Mouse (Mus musculus): ENCODE data around the gene Cldnd1. TPM values are rescaled to one million over a fixed set of nuclear protein-coding genes. Genes with fewer than 3 reads are reported as not detected.

Gene Cldnd1
- polyA plus RNA-seq, 1 experiment from 2014 or later: 110 TPM

DNA sequence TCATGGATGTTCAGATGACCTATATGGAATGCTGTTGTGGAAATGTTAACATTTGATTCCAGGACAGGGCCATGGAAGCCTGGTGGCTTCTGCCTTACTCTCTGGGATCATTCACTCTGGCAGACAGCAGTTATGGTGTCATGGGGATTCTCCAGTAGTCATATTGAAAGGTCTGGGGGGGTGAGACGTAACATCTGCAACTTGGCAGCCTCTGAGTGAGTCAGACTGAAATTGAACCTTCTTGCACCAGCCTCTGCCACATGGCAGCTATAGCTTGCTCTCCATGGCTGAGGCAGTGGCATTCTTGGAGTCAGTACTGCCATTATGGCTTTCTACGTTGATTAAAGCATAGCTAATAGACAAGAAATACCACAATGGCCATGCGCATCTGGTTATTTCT, 30.9 kb upstream of the Cldnd1 start:
- H3K4me2 ChIP-seq: no peak overlapping the region
- WGBS: 86% methylated on average over 3 of the region's 3 CpGs
- H3K9ac ChIP-seq: no peak overlapping the region
- no peaks in the 10 kb centered on the region for H3K36me3 ChIP-seq
- H3K4me1 ChIP-seq: no peaks in the 10 kb centered on the region
- no peak for ATAC-seq (ENCODE audit: borderline replicate concordance, extremely low read depth, low FRiP score, low TSS enrichment)
- no peak overlapping the region for H3K4me3 ChIP-seq
- H3K27ac ChIP-seq: no peak overlapping the region
- no peaks in the 10 kb centered on the region for H3K9me3 ChIP-seq
- no peaks in the 10 kb centered on the region for H3K27me3 ChIP-seq

GRCm38 (mm10) chr16:58697261-58697660, 30.4 kb upstream of the Cldnd1 start:
- Histone ChIP-seq H3K36me3 (no peaks in the 10 kb centered on the region), H3K4me1 (no peaks in the 10 kb centered on the region), H3K27ac (no peak overlapping the region), H3K4me3 (no peak overlapping the region), H3K4me2 (no peak overlapping the region), H3K9ac (no peak overlapping the region), H3K27me3 (no peaks in the 10 kb centered on the region), H3K9me3 (no peaks in the 10 kb centered on the region)
- WGBS: 100% methylated on average over 1 of the region's 1 CpGs
- no peak for ATAC-seq (ENCODE audit: borderline replicate concordance, extremely low read depth, low FRiP score, low TSS enrichment)

GRCm38 (mm10) chr16:58700174-58700573, 27.5 kb upstream of the Cldnd1 start:
- 84% methylated on average over 6 of the region's 6 CpGs for WGBS
- Histone ChIP-seq H3K9ac (no peak overlapping the region), H3K36me3 (no peaks in the 10 kb centered on the region), H3K27me3 (no peaks in the 10 kb centered on the region), H3K27ac (no peak overlapping the region), H3K4me3 (no peak overlapping the region), H3K4me2 (no peak overlapping the region), H3K4me1 (peaks cover 8% of the 10 kb centered on the region; the same call in 1 of the 2 replicates), H3K9me3 (no peaks in the 10 kb centered on the region)
- ATAC-seq (ENCODE audit: borderline replicate concordance, extremely low read depth, low FRiP score, low TSS enrichment): no peak

DNA sequence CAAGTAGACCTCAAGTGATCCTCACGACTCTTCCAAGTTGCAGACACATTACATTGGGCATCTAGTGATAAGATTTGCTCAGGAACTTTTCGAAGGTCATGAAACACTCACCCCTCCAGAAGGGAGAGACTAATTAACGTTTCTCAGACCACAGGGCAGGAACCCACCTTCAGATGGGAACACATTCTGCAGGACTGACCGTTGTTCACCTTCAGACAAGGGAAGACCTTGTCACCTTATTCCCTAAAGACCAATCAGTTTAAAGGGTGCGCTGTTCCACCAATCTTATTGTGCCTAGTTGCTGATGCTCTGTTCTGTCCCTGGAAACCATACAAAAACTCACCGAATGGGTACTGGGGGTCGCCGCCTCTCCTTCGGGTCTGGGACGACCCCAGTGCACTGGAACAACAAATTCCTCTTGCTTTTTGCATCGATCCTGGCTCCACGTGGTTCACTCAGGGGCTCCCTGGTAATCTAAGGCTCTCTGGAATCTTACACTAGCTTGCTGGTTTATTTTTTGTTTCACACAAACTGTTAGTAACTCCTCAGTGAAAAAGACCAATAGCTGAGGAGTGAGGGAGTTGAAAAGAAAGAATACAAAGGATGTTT, 26.8 kb upstream of the Cldnd1 start:
- no peaks in the 10 kb centered on the region for H3K27me3 ChIP-seq
- H3K36me3 ChIP-seq: no peaks in the 10 kb centered on the region
- H3K9ac ChIP-seq: no peak overlapping the region
- WGBS: 82% methylated on average over 12 of the region's 12 CpGs
- H3K4me3 ChIP-seq: no peak overlapping the region
- no peak overlapping the region for H3K27ac ChIP-seq
- no peaks in the 10 kb centered on the region for H3K9me3 ChIP-seq
- ATAC-seq (ENCODE audit: borderline replicate concordance, extremely low read depth, low FRiP score, low TSS enrichment): no peak
- peaks cover 8% of the 10 kb centered on the region; the same call in 1 of the 2 replicates for H3K4me1 ChIP-seq
- no peak overlapping the region for H3K4me2 ChIP-seq

GRCm38 (mm10) chr16:58701779-58702178, 25.9 kb upstream of the Cldnd1 start:
- H3K4me3 ChIP-seq: no peak overlapping the region
- H3K27me3 ChIP-seq: no peaks in the 10 kb centered on the region
- H3K27ac ChIP-seq: no peak overlapping the region
- no peak overlapping the region for H3K4me2 ChIP-seq
- no peaks in the 10 kb centered on the region for H3K36me3 ChIP-seq
- no peak for ATAC-seq (ENCODE audit: borderline replicate concordance, extremely low read depth, low FRiP score, low TSS enrichment)
- WGBS: 24% methylated on average over 6 of the region's 6 CpGs
- H3K9me3 ChIP-seq: no peaks in the 10 kb centered on the region
- H3K9ac ChIP-seq: no peak overlapping the region
- peaks cover 8% of the 10 kb centered on the region; the same call in 1 of the 2 replicates for H3K4me1 ChIP-seq

- Histone ChIP-seq H3K27ac (no peak overlapping the region), H3K27me3 (no peaks in the 10 kb centered on the region), H3K9me3 (no peaks in the 10 kb centered on the region), H3K9ac (no peak overlapping the region), H3K4me2 (no peak overlapping the region), H3K4me3 (no peak overlapping the region), H3K4me1 (peaks cover 8% of the 10 kb centered on the region; the same call in 1 of the 2 replicates), H3K36me3 (no peaks in the 10 kb centered on the region)
- no peak for ATAC-seq (ENCODE audit: borderline replicate concordance, extremely low read depth, low FRiP score, low TSS enrichment)
- 61% methylated on average over 10 of the region's 10 CpGs for WGBS
Measured at GRCm38 (mm10) chr16:58702329-58702932, 25.3 kb upstream of the Cldnd1 start.

DNA sequence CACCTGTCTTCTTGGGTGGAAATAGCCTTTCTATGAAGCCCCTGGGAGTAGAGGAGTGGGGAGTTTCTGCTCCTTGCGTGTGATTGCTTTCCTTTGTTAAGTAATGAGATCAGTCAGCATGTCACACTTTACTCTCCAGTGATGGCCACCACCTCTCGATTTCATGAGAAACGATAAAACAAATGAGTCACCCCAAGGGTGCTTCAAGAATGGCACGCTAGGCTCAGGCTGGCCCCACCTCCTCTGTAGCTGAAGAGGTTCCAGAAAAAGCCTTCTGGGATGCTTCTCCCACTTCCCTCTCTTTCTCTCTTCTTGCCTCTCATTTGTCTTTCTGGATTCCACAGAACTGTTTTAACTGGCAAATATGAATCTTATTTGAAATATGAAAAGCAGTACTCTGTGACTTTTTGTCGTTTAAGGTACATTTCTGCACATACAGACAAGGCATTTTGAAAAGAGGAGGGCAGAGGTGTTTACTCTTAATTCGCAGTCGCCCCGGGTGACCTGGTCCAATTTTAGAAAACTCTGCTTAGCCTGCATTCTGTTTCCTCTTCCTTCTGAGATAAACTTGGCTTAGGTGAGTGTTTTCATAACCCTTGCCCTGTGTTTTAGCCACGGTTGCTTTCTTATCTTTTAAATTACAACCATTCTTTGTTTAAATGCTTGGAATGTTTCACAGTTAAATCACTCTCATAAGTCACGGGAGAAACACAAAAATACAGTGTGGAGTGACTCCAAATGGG, 24.2 kb upstream of the Cldnd1 start:
- Histone ChIP-seq H3K4me3 (no peak overlapping the region), H3K27me3 (no peaks in the 10 kb centered on the region), H3K27ac (no peak overlapping the region), H3K9ac (no peak overlapping the region), H3K9me3 (no peaks in the 10 kb centered on the region), H3K36me3 (no peaks in the 10 kb centered on the region), H3K4me2 (no peak overlapping the region; the same call in 1 of the 2 replicates), H3K4me1 (peaks cover 8% of the 10 kb centered on the region; the same call in 1 of the 2 replicates)
- 12% methylated on average over 10 of the region's 10 CpGs for WGBS
- no peak for ATAC-seq (ENCODE audit: borderline replicate concordance, extremely low read depth, low FRiP score, low TSS enrichment)

DNA sequence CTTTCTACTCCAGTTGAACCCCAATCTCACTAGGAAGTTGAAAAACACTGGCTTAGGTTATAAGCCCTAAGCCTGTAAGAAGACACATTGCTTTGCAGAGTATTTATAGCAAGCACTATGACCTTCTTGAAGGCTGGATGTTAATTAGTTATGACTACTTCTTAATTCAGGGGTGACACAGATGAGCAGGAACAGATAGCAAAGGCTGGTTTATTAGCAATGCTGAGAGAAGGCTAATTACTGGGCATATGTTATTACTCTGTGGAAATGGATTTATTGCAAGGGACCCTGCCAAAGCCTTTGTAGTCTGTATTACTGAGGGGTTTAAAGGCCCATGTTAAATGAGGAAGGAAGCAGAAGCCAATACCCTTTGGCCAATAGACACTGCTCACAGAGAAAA, 22.7 kb upstream of the Cldnd1 start:
- Histone ChIP-seq H3K4me1 (peaks cover 8% of the 10 kb centered on the region; the same call in 1 of the 2 replicates), H3K27ac (no peak overlapping the region), H3K4me2 (no peak overlapping the region), H3K9me3 (no peaks in the 10 kb centered on the region), H3K4me3 (no peak overlapping the region), H3K36me3 (no peaks in the 10 kb centered on the region), H3K27me3 (no peaks in the 10 kb centered on the region), H3K9ac (no peak overlapping the region)
- ATAC-seq (ENCODE audit: borderline replicate concordance, extremely low read depth, low FRiP score, low TSS enrichment): no peak

GRCm38 (mm10) chr16:58707276-58707905, 20.3 kb upstream of the Cldnd1 start:
- Histone ChIP-seq H3K36me3 (no peaks in the 10 kb centered on the region), H3K4me1 (peaks cover 8% of the 10 kb centered on the region; the same call in 1 of the 2 replicates), H3K9ac (no peak overlapping the region), H3K4me3 (no peak overlapping the region), H3K4me2 (no peak overlapping the region), H3K9me3 (no peaks in the 10 kb centered on the region), H3K27ac (no peak overlapping the region), H3K27me3 (no peaks in the 10 kb centered on the region)
- no peak for ATAC-seq (ENCODE audit: borderline replicate concordance, extremely low read depth, low FRiP score, low TSS enrichment)
- WGBS: 88% methylated on average over 4 of the region's 4 CpGs

DNA sequence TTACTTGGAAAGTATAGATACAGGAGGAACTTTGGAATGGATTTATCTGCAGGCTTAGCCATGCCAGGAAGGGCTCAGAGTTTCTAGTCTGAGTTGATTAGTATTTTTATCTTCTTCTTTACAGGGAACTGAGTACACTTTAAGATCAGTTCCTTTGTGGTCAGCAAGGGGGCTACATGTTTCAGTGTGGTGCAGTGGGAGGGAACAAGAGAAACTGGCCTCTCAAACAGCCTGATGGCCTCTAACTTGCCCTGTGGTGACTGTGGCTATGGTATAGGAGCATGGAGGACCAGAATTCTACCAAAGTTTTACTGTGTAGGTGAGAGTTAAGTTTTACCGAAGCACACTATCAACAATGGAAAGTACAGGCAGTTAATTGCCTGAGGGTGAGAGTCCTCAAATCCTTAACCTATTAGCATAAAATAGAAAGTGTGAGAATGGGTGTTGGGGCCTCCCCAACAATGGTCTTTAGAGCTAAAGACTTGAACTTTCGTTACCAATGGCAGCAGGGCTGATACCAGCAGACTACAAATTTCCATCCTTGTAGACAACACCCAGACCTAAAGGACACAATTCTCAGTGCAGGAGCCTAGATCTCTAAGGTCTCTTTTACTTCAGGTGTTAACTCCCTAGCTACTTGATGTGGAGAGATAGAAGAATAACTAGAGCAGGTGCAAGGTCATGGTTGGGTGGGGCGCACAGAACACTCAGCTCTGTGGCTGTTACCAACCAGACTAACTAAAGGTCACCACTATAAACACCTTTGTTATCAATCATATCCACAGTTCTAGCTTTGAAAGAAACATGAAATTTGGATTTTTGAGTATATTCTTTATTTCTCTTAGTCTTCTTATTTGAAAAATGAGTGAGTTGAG, 18.9 kb upstream of the Cldnd1 start:
- 71% methylated on average over 3 of the region's 3 CpGs for WGBS
- ATAC-seq (ENCODE audit: borderline replicate concordance, extremely low read depth, low FRiP score, low TSS enrichment): no peak
- H3K4me3 ChIP-seq: no peak overlapping the region

GRCm38 (mm10) chr16:58709536-58709935, 18.2 kb upstream of the Cldnd1 start:
- no peak for ATAC-seq (ENCODE audit: borderline replicate concordance, extremely low read depth, low FRiP score, low TSS enrichment)
- Histone ChIP-seq H3K27ac (no peak overlapping the region), H3K4me1 (no peaks in the 10 kb centered on the region), H3K9me3 (no peaks in the 10 kb centered on the region), H3K27me3 (no peaks in the 10 kb centered on the region), H3K4me3 (no peak overlapping the region), H3K9ac (no peak overlapping the region), H3K36me3 (no peaks in the 10 kb centered on the region), H3K4me2 (no peak overlapping the region)
- WGBS: 63% methylated on average over 4 of the region's 4 CpGs

More for the DNA sequence above, 18.9 kb upstream of the Cldnd1 start:
- Histone ChIP-seq H3K9me3 (no peaks in the 10 kb centered on the region), H3K27ac (no peak overlapping the region), H3K27me3 (no peaks in the 10 kb centered on the region), H3K9ac (no peak overlapping the region), H3K4me2 (no peak overlapping the region), H3K36me3 (no peaks in the 10 kb centered on the region), H3K4me1 (peaks cover 1% of the 10 kb centered on the region; the same call in 1 of the 2 replicates)

All from lung, embryonic 15.5 days (tissue).